Mouse (Mus musculus): ENCODE data around the gene Borcs7.

The Borcs7 gene

DNA sequence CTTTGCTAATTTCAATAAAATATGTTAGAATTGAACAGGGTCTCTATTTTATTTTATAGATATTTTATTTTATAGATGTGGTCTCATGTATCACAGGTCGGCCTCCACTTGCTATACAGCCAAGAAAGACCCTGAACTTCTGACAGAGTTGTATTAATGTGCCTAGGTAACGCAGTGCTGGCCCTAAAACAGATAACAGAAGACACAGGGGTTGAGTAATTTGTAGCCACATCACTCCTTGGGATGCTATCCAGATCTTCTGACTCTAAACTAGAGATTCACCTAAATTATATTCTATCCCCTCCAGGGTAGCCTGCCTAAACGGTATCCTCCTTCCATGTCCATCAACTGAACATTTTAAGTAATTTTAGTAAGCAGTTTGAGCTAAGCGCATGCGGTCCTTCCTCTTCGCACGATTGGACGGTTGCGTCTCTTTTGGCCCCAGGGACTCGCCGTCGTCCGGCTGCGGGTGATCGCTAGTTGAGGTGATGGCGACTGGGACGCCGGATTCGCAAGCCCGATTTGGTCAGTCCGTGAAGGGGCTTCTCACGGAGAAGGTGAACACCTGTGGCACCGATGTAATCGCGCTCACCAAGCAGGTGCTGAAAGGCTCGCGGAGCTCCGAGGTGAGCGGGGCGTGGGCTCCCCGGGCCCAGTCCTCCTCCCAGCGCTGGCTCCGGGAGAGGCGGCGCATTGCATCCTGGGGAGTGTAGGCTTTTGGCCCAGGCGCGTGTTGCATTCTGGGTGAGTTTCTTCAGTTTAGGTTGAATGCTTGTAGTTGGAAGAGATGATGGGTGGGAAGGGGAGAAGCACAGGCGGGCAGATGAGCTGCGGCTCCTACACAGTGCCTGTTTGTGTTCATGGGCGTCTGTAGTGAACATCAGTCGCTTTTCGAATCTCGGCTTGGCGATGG is at the start of gene Borcs7:
Borcs7 (plus strand) TSS at position 447 of the 913 bp plus-strand sequence.
- peak; percentile 92 for DNase-seq (ENCODE audit: extremely low spot score)

DNA sequence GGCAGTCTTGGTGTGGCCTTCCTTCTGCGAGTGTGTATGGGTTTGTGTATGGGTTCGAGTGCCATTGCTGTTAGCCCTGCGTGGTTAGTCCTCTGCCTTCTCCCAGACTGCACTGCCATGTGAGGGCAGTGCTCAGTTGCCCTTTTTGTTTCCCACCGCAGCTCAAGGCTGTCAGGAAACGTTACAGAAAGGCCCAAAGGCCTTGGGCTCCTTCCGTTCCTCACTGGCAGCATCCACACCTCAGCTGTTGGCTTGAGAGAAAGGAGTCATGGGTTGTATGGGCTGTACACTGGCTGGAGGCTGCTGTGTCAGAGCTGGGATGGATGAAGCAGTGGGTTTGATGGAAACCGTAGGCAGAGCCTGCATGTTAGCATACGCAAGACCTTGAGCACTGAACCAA is 48.9 kb upstream of the Borcs7 start:
- DNase-seq (ENCODE audit: extremely low spot score) = no peak

DNA sequence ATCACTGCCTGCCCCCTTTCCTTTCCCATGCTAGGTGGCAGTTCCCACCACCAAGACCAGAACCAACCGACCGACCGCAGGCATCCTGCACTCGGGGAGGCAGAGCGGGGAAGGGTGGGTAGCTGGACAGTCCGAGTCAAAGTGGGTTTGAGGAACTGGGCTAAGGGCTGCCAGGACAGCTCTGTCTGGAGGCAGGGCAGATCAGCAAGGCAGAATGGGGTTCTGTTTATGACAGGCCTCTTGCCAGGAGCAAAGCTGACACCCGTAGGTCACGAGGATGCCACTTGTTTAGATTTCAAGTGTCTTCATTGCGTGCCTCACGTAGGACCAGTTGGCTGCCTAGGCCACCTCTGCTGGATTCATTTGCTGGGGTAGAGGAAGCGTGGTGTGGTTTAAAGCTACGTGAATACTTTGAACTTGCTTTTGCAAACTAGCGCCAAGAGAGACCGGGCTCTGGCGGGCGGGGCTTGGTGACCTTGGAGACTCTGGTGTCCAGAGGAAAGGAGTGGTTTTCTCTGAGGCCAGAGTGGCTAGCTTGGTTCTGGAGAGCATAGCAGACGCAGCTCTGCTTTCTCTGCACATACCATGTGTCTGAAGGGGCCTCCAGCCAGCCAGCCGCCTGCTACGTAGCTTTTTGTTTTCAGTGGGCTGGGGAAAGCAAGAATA is 48.2 kb upstream of the Borcs7 start:
- DNase-seq (ENCODE audit: extremely low spot score) = no peak

DNA sequence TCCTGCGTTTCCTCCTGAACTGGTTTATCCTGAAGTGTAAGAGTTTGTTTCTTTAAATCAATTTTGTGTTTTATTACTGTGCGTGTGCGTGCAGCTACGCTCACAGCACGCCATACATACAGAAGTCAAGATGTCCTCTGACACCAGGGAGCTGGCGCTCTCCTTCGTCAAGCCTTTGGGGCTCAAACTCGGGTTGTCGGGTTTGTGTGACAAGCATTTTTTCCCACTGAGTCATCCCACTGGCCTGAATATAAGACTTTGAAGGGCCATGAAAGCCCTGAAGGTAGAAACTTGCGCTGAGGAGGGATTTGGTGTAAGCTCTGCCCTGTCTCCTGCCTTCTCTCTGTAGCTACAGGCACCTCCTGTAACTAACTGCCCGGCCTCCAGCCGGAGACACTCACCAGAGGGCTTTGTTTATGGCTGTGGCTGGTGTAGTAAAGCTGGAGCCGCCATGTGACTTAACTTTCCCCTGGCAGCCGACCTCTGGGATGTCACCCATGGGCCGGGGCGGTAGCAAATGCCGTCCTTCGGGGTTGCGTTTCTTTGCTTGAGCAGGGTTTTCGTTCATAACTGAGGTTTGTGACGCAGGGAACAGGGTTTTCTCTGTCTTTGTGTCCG is 47.5 kb upstream of the Borcs7 start:
- no peak for DNase-seq (ENCODE audit: extremely low spot score)

- DNase-seq (ENCODE audit: extremely low spot score) = no peak
These were observed 46.5 kb upstream of the Borcs7 start for GRCm38 (mm10) chr19:46643236-46643635.

DNA sequence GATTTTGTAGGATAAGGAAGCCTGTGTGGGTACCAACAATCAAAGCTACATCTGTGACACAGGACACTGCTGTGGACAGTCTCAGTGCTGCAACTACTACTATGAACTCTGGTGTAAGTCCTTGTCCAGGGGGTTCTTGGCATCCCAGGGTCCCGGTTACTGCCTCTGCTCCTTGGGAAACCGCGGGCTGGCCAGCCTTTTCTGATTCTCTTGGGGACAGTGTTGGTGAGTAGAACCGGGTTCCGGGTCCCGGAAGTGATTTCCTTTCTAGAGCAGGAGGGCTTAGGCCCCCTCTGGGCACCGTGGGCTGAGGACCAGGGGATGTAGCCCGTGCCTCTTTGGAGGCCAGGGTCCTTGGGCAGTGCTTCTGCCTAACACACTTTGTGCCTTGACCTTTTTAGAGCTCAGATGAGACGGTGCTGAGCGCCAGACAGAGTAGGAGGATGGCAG is 45.3 kb upstream of the Borcs7 start:
- no peak for DNase-seq (ENCODE audit: extremely low spot score)

GRCm38 (mm10) chr19:46644793-46645602 is 44.7 kb upstream of the Borcs7 start:
- no peak for DNase-seq (ENCODE audit: extremely low spot score)

DNA sequence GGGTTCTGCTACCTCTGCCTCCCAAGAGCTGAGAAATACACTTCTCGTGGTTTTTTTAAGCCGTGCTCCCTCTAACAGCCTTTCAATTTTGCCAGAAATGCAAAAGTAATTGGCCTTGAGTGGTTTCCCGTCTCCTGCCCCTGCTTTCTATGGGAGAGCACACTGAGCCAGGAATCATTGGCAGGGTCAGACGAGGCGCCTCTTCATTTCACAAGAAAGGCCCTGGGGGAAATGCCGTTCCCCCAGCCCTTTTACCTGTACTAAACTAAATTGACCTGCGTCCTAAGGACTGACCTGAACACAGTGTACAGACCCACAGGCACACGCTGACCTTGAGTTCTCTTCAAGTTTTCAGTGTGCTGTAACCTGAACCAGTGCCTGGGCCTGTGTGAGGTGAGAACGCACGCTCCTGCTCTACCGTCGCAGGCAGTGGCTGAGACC is 43.6 kb upstream of the Borcs7 start:
- DNase-seq (ENCODE audit: extremely low spot score) = no peak

- DNase-seq (ENCODE audit: extremely low spot score) = no peak
These were observed 42.5 kb upstream of the Borcs7 start for GRCm38 (mm10) chr19:46647254-46647653.

- DNase-seq (ENCODE audit: extremely low spot score) = no peak
These were observed 41.9 kb upstream of the Borcs7 start for GRCm38 (mm10) chr19:46647850-46648249.

DNA sequence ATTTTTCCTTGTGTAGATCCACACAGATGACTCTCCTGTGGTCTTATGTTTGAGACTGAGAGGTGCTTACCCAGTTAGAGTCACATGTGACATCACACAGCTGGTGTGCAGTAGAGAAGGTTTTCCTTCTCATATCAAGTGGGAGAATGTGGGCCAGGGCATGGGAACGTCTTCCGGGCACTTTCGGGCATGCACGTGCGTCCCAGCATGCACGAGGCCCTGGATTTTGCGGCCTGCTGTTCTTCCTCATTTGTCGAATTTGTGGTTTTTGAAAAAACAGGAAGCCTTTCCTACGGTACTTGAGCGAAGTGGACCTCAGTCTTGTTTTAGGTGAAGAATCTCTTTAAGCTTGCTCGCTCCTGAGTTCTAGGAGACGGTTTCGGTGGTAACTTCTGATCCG is 41.1 kb upstream of the Borcs7 start:
- no peak for DNase-seq (ENCODE audit: extremely low spot score)

- DNase-seq (ENCODE audit: extremely low spot score) = no peak
These were observed 36.5 kb upstream of the Borcs7 start for GRCm38 (mm10) chr19:46653188-46653587.

DNA sequence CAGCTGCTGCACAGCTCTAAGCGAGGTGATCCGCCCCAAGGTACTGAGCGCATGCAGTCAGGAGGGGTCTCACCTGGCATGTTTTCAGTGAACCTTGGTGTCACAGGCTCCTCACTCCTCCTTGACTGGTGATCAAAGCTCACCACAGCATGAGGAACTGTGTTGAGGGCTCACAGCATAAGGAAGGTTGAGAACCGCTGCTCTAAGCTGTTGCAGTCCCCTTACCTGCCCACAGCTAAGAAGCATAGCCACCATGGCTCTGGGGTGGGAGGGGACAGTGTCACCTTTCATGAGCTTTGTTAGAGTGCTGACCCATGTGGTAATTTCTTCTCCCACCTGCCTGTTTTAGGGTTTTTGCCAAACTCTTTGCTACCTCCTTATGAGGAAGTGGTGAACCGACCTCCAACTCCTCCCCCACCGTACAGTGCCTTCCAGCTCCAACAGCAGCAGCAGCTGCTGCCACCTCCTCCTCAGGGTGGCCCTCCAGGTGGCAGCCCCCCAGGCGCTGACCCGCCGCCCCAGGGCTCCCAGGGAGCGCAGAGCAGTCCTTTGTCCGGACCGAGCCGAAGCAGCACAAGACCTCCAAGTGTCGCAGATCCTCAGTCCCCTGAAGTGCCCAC is 36.0 kb upstream of the Borcs7 start:
- no peak for DNase-seq (ENCODE audit: extremely low spot score)

GRCm38 (mm10) chr19:46655626-46656025 is 34.1 kb upstream of the Borcs7 start:
- DNase-seq (ENCODE audit: extremely low spot score) = no peak

DNA sequence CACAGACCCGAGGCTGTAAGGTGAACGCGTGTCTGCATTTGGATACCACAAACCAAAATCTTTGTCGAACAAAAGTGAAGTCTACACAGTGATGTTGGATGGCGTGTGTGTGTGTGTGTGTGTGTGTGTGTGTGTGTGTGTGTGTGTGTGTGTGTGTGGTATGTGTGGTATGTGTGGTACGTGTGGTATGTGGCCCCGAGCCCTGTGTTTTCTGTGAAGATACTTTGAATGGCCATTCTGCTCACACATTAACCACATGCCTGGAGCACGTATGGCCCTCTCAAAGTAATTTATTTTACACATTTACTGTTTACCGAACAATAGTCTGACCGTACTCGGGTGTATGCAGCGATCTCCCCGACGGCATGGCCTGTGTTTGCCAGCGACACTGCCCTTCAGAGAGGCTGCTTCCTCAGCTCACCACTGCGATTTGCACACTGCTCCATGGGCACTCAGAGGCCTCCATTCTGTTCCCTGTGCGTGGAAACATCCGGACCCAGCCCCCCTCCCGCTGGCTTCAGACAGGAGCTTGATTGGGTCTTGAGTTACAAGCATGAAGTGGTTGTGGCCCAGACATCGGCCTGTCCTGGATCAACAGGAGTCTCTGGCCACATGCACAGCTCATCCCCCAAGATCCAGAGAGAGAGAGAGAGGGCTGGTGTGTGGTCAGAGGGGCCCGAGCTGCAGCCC is 33.4 kb upstream of the Borcs7 start:
- DNase-seq (ENCODE audit: extremely low spot score) = no peak

- no peak for DNase-seq (ENCODE audit: extremely low spot score)
These were observed 32.2 kb upstream of the Borcs7 start for GRCm38 (mm10) chr19:46657339-46658020.

DNA sequence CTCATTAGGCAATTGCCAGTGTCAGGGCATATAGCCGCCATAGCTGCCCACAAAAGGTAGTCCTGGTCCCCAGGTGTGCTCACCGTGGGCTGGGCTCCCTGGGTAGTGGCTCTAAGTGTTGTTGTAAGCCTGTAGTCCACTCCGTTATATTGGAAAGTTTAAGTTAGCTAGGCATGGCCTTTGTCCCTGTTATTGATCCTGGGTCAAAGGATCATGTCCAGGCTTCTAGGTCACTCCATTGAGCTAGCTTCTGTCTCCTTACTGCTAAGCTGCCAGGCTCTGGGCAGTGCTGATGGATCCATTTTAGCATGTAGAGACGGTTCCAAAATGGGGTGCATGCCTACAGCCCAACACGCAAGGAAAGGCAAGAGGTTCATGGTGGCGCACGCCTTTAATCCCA is 31.4 kb upstream of the Borcs7 start:
- no peak for DNase-seq (ENCODE audit: extremely low spot score)

- DNase-seq (ENCODE audit: extremely low spot score) = no peak
These were observed 30.9 kb upstream of the Borcs7 start for GRCm38 (mm10) chr19:46658851-46659250.

- DNase-seq (ENCODE audit: extremely low spot score) = no peak
These were observed 28.2 kb upstream of the Borcs7 start for GRCm38 (mm10) chr19:46661511-46661910.

DNA sequence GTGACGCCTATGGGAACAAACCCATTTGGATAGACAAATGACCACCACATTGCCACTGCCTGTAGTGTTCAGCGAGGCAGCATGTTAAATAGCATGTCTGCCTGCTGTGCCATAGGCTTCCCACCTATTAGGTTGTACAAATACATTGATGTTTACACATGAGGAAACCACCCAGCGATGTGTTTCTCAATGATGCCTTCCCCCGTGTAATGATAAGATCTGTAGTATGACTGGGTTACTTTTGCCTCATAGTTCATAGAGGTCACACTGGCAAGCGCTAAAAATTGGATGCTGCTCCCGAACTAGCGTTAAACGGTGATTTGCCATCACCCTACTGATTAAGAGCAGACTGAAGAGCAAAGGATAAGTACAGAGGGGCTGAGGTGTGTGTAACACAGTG is 27.5 kb upstream of the Borcs7 start:
- DNase-seq (ENCODE audit: extremely low spot score) = no peak

Measured in embryo, embryonic 9.5 days (tissue).